Mouse (Mus musculus) c-Kit-positive CD71-negative TER-119-negative erythroid progenitor cells, embryonic 14.5 days (primary cell): Measurements from ENCODE around the gene Rnase1.
"Not testable (repeated sequence)": the region's sequence is repeated elsewhere in the genome, so short reads cannot be mapped to it uniquely, and the experiment has no call there.

Experiments
- DNase-seq: peaks from one replicate; pipeline ENCODE4 v3.0.0-alpha.2; 2013; ENCODE audit warnings: low read depth

The Rnase1 gene

DNA sequence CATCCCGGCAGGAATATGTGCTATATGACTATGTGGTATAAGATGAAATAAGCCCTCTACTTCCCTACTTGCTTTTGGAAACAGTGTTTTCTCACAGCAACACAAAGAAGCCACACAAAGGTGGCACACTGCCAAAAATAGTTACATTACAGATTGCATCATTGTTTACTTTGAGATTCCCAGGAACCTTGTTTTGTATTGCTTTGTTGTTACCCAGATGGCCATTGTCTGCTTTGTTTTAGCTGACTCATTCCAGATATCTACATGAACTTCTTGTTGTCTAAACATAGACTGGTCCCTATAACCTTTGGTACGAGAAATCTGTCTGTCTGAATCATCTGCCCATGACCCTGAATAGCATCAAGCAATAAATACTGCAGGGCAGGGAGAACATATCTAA is 6.2 kb downstream of the Rnase1 start:
- DNase-seq, result no peak

DNA sequence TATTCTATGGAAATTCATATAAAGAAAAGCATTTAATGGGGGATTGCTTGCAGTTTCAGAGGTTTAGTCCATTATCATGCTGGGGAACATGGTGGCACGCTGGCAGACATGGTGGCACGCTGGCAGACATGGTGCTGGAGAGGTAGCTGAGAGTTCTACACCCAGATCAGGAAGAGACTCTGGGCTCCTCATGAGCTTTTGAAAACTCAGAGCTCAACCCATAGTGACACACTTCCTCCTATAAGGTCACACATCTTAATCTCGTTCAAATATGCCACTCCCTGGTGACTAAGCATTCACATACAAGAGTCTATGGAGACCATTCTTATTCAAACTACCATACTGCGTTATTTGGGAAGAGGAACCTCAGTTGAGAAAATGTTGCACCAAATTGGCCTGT is 14.2 kb downstream of the Rnase1 start:
- no peak for DNase-seq

DNA sequence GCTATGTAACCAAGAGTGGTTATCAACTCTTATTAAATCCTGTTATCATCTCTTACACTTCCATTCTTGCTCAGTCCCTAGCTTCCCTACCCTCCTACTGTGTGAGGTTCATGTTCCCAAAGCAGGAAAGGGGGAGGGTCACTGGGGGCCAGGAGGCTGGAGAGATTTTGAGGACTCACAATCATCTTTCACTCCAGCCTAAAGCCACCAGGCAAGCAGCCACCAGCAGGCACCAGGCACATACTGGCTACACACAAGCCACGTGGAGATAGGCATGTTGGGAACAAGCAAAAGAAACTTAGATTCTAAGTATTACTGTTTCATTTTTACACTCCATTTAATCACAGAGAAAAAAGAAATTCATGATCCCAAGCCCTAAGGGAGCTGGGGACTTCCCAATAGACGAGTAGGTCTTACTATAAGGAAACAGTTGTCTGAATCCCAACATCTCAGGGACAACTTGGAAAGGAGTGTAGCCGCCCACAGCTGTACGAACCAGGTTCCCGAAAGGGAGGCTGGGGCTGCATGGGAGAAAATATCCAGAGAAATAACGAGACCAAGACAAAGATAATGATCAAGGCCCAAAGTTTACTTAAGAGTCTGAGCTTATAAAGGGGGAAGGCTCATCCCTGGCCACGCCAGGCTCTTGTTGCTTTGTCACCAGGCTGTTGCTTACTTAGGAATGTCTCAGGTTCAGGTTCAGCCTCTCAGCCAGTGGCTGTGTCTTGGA is 15.3 kb downstream of the Rnase1 start:
- DNase-seq, result no peak

DNA sequence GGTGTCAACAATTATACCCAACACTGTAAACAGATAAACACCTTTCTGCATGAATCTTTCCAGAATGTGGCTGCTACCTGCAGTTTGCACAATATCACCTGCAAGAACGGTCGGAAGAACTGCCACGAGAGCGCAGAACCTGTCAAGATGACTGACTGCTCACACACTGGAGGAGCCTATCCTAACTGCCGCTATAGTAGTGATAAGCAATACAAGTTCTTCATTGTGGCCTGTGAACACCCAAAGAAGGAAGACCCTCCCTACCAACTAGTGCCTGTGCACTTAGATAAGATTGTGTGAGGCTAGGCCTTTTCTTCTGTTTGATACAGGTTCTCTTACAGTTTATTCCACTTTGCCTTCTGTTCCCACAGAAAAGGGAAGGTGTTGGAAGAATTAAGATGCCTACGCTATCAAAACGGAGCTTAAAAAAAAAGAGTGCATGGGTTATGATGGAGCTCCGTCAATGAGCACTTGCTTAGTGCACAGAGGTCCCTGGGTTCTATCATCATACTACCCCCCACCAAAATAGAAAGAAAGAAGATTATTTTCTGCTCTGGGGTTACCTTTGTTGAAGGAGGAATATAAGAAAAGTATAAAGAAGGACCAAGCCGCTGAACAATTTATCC is 16.2 kb downstream of the Rnase1 start:
- DNase-seq, result no peak

DNA sequence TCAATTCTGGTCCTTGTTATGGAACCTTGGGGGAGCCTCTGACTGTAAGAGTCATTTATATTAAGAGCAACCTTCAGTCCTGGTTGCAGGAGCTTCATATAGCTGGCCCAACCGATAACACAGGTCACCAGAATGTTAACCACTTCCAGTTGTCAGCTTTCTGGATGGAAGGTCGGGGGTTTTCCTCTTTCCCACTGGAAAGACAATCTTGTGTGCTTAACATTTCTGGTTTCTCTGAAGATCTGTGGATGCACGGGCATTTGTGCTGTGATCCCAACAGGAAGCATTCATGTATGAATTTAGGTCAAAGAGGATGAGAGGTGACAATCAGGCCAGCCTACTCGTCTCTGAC is 17.0 kb downstream of the Rnase1 start:
- DNase-seq, result no peak

DNA sequence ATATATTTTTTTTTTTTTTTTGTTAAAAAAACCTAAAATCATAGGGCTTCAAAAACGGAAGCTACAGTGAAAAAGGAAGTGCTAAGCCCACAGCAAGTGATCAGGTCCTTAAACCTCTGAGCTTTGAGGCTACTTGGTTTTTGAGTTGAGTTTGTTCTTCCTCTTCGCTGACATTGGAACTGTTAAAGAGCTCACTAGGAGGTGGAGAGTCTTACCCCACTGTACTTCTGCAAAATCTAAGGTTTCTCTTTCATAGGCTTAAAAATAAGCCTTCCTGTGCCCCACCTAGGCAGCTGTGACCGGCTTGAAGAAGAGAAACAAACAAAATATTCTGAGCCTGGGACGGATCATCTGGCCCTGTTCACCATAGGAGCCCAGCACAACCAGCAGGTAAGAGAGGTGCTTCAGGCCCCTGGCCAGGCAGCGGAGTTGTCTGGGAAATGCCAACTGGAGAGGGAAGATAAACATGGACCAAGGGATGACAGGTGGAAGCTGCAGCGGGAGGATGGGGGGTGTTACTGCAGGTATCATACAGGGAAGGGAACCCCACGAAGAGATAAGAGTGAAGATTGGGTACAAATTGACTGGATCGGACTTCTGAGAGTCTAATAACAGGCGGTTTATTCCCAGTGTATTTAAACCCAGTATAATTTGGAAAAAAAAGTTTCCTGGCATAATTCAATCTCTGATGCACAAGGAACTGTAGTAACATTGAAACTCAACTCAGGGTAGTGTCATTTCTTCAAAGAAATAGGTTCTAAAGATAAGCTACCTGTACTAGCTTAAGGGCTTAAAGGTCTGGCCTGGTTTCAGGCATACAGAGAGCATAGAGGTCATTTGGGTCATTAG is 17.6 kb downstream of the Rnase1 start:
- DNase-seq, result no peak

DNA sequence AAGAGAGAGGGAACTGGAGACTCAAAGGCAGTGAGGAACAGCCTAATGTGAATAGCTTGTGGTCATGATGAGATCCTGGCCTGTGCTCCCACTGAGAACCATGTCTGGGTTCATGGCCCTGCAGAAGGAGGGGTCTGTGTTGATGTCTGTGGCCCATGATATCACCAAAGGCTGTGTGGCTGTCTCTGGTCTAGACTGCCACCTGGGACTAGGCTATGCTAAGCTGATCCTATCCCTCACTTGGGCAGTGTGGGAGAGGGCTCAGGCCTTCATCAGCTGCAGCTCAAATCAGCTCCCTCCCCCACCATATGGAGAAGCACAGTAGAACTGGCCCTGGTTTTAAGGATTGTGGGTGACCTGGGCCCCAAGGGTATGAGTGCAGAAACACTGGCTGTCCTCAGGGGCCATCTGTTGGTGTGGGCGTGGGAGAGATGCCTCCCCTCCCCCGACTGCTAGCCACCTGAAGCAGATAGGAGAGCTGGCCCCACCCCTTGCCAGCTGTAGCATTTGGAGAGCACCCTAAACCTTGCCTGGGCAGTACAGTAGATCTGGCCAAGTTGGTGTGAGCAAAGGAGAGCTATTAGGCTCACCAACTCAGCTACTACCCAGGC is 18.8 kb downstream of the Rnase1 start:
- no peak for DNase-seq

DNA sequence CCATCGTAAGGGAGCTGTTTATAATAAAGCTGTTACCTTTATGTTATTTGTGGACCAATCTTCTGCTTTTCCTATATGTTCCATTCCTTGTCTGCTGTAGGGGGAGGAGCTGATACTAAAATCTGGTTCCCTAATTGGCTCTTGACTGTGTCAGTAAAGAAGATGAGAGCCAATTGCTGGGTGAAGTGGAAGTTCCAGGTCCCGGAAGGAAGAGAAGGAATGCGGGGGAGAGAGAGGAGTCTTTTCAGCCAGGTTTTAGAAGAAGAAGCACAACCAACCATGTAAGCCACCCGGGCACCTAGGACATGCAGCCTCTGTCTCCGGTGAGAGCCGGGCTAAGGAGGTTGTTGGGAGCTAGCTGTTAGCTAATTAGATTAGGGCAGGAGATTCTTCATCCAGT is 20.9 kb downstream of the Rnase1 start:
- DNase-seq, result no peak

DNA sequence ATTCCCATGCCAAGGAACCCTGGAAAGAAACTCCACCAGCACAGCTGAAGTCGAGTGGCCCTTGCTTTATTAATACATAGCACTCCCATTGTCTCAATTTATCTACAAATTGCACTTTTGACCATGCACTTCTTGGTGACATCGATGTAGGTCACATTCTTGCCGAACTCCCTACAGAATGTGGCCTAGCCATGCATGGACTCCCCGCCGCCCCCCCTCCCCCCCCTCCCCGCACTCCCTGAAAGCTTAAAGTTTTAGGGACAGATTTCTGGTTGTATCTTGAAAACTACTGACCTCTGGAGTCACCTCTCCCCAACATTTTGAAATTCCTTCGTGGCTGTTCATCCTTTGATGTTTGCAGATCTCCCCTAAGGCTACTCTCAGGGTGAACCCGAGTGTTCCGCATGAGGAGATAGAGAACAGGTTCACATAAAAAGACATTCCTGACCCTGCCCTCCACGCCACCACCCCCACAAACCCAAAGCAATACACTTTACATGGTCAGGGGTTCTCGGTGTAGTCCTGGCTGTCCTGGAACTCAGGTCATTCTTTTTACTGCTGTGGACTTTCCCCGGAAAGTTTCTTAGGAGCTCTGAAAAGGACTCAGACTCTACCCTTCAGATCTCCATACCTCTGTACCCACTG is 32.5 kb downstream of the Rnase1 start, which contains the start of gene Eddm3b:
Gene Eddm3b, plus strand, starts transcription at position 511 of the 645 bp plus-strand sequence.
- DNase-seq, result no peak

DNA sequence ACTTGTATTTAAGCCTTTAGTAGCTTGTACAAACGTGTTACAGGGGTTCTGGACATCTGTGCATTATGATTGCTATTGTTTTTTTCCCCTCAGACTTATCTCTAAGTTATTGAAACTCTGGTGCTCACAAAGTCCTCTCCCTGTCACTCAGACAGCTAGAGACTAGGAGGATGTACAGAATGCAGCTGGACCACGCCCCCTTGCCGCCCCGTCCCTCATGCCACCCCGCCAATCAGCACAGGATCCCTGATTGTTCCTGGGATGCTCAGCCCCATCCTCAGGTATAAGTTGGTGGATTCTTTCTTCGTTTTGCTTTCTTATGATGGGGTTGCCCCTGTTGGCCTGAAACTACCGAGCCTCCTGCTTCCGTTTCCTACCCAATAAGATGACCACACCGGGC is 33.1 kb downstream of the Rnase1 start:
- no peak for DNase-seq

DNA sequence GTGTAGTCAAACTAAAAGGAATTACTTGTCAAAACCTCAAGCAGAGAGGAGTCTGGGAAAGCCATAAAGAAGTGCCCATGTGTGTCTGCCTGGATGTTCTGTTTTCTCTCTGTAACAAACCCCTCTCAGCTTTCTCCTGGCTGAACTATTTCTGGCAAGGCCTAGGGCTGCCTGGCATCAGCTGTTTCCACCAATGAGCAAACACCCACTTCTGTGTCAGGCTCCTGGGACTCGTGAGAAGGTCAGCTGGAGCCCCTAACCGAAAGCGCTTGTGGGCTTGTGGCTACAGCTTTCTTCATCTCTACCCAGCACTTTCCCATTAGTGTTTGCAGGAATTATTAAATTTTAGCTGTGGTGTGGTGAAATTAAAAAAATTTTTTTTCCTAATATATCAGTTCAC is 34.6 kb downstream of the Rnase1 start:
- no peak for DNase-seq

DNA sequence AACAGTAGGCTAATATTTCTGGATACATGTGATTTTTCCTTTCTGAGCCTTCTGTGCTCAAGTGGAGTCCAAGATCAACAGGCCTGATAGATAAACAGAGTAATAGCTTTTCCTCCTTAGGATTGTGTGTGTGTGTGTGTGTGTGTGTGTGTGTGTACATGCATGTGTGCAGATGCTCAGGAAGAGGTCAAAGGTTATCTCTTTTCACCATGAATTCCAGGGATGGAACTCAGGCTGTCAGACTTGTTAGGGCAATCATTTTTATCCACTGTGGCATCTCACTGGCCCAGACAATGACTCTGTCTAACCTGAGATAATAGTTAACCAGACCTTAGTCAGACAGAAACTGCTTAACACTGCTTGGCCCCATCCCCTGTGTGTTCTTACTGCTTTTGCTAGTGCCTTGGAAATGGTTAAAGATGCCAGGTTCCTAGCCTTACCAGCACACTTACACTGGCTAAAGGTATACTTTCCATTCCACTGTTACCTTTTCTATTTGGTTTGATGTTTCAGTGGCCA is 40.1 kb downstream of the Rnase1 start:
- DNase-seq, result no peak

DNA sequence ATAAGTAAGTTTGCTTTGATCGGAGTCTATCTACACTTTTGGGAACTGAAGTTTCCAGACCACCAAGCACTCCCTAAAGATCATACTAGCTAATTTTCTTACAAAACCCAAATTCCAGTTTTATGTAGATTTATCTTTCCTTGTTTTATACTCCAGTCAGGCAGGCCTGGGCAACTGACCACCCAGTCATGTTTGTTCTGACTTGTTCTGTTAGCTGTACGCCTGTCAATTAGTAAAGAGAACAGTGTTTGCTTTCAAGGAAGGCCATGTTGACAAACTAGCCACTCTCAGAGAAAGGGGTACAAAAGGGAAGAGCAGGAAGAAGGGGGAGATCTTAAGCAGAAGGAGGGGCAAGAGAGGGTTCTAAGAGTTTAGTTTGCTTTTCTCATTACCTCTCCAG is 42.2 kb downstream of the Rnase1 start:
- no peak for DNase-seq

DNA sequence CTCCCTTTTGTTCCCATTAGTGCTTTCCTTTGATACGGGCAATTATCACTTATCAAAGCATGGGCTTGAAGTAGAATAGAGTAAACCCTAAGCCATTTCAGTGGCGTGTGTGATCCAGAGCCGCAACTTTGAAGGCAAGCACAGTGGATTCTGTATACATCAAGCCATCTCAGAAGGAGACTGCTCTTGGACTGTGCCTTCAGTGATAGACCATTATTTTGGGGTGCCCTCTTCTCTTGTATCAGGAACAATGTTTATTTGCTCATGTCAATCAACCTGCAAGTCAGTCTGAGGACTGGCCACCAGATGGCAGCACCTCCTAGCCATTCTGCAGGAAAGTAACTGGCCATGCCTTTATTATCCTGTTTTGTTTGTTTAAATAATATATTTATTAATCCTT is 43.4 kb downstream of the Rnase1 start:
- no peak for DNase-seq

DNA sequence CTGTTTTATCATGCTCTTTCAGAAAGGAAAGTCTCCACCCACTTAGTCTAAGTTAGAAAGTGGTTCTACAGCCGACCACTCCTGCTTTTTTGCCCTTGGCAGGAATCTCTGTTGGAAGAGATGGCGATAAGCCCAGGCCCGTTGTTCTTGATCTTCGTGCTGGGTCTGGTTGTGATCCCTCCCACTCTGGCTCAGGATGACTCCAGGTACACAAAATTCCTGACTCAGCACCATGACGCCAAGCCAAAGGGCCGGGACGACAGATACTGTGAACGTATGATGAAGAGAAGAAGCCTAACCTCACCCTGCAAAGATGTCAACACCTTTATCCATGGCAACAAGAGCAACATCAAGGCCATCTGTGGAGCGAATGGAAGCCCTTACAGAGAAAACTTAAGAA is 45.3 kb downstream of the Rnase1 start:
- DNase-seq, result no peak

DNA sequence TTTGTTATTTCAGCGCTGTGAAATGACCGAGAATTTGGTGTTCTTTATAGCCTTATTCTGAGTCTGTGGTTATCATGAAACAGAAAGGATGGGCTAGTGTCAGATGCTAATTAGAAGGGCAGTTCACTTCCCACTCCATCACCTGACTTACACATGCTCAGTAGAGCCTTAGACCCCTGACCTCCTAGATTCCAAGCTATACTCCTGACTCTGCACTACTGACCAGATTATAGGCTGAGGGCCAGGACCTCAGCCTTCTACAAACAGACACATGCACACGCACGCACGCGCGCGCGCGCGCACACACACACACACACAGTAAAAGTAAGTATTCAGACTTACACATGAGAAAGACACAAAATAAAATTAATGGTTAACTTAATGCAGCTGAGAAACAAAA is 47.7 kb downstream of the Rnase1 start:
- DNase-seq, result no peak

DNA sequence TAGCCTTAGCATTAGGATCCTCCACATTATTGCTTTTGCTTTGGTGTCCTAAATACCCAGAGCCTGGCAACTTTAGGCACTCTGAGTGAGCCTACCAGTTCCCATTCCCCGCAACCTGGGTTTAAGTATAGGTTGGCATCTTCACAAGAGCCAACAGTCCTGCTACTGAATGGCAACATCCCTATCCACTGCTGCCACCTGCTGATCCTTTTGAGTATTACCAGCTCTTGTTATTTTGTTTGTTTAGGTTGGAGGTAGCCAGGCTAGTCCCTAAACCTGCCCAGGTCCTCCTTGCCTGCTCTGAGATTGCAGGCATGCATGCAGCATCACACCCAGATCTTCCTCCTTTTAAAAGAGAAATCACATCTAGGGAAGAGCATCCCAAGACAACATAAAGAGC is 48.3 kb downstream of the Rnase1 start:
- DNase-seq, result not testable (repeated sequence)

DNA sequence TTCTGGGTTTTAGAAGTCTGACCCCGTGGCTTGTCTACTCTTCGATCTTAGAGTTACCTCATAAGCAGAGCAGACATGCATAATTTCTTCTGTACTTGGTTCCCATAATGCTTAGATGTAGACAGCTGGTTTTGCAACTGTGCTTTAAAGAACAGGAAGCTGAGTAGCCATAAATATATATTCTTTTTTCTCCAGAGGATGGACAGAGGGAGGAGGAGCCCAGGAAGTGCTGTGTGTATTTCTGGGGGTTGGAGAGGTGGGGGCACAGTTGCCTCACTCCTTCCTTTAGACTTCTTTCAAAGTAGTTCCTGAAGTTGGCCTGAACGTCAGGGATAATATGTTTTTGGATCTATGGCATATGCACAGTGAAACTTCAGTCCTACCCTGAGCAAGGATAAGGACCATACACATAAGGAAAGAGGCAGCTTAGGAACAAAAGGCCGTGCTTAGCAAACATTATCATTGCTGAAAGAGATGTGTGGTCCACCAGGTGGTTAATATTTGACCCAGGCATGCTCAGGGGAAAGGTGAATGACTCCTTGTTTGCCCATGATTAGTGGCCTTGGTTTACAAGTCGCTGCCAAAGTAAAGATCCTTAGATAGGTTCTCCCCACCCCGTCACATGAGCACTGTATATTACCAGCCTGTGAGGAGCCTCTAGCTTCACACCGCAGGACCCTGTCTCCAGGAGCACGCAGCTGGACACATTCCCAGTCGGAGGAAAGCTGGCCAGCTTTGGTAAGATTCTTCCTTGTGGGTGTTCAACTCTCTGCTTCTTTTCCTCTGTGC is 50.7 kb downstream of the Rnase1 start:
- no peak for DNase-seq
